Mouse (Mus musculus) intestine, embryonic 14.5 days (tissue): ENCODE data around the gene Col15a1. TPM values are rescaled to one million over a fixed set of nuclear protein-coding genes. Genes with fewer than 3 reads are reported as not detected.
A peak's percentile ranks its signal among the peaks of the same experiment; 100 is the strongest.

Experiments used
- ATAC-seq: fragments of 200-750 bp; cut with Nextera tagmentation; replicated peaks from 2 replicates; pipeline ENCODE4 v1.8.0; 2017; ENCODE audit warnings: low read depth, moderate number of reproducible peaks, moderate TSS enrichment, moderate library complexity; ENCODE audit not compliant: low FRiP score, low TSS enrichment
- DNase-seq: peaks from one replicate; pipeline ENCODE4 v3.0.0-alpha.2; 2018; ENCODE audit warnings: low spot score
- H3K27ac ChIP-seq: fragments of 300-500 bp; sonication (generic); 2 replicates; pipeline ENCODE4 v1.5.1; 2014; ENCODE audit warnings: low read depth, mild to moderate bottlenecking, control low read depth
- H3K27me3 ChIP-seq: fragments of 300-500 bp; sonication (generic); replicated peaks from 2 replicates; pipeline ENCODE4 v1.6.1; 2014; ENCODE audit warnings: low read length, control low read depth; ENCODE audit not compliant: control insufficient read depth, insufficient read depth
- H3K36me3 ChIP-seq: fragments of 300-500 bp; sonication (generic); 2 replicates; pipeline ENCODE4 v1.6.1; 2014; ENCODE audit warnings: low read length, control low read depth; ENCODE audit not compliant: control insufficient read depth, insufficient read depth
- H3K4me1 ChIP-seq: fragments of 300-500 bp; sonication (generic); replicated peaks from 2 replicates; pipeline ENCODE4 v1.6.1; 2014; ENCODE audit warnings: low read length, control low read depth, mixed read lengths; ENCODE audit not compliant: control insufficient read depth, insufficient read depth
- H3K4me2 ChIP-seq: fragments of 300-500 bp; sonication (generic); 2 replicates; pipeline ENCODE4 v1.6.1; 2014; ENCODE audit warnings: low read length
- H3K4me3 ChIP-seq: fragments of 300-500 bp; sonication (generic); 2 replicates; pipeline ENCODE4 v1.5.1; 2014; ENCODE audit warnings: low read depth, low read length, control low read depth, mixed read lengths
- H3K9ac ChIP-seq: fragments of 300-500 bp; sonication (generic); 2 replicates; pipeline ENCODE4 v1.6.1; 2014; ENCODE audit warnings: mild to moderate bottlenecking, low read length
- H3K9me3 ChIP-seq: fragments of 300-500 bp; sonication (generic); 2 replicates; pipeline ENCODE4 v1.6.1; 2016; ENCODE audit warnings: low read length, control low read depth; ENCODE audit not compliant: control insufficient read depth
- WGBS: fragments of 180-500 bp; shearing (Covaris S2); extraction: QIAGEN DNeasy Blood & Tissue Kit; methylation state at CpG from one replicate; pipeline ENCODE4 v1.1.7; 2014; 5-methylcytosine and 5-hydroxymethylcytosine counted together
- polyA plus RNA-seq: library from polyadenylated mRNA; unstranded; fragments of >200 nt; fragmentation: Nextera tagmentation; extraction: Ambion mirVana; gene quantifications from 2 replicates; pipeline ENCODE4 v1.2.1, GENCODE M21; 2014

The Col15a1 gene
- polyA plus RNA-seq, 1 experiment from 2014 or later: 15.5 TPM

DNA sequence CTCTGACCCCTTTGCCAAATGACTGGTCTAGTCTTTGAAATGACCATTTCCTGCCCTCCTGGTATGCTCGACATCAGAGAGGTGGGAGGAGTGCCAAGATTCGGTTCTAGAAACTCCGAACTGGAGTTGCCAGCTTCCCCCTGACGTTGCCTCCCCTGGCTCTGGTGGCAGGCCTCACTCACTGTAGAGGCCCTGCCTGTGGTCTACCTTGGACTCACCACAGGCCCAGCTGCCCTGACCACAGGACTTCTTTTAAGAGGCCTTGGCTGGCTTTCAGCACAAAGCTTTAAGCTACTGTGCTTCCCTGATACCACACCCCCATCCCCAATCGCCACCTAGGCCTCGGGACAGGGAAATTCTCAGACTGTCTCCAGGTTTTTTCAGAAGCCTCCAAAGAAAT is 21.4 kb upstream of the Col15a1 start:
- no peak for DNase-seq
- 77% methylated on average over 6 of the region's 6 CpGs for WGBS

GRCm38 (mm10) chr4:47196173-47196572 is 11.8 kb upstream of the Col15a1 start:
- no peak overlapping the region for H3K4me3 ChIP-seq
- 86% methylated on average over 3 of the region's 3 CpGs for WGBS

More for the DNA sequence above, 21.4 kb upstream of the Col15a1 start:
- H3K9me3 ChIP-seq: no peaks in the 10 kb centered on the region
- H3K36me3 ChIP-seq: no peaks in the 10 kb centered on the region
- no peaks in the 10 kb centered on the region for H3K27me3 ChIP-seq
- H3K4me3 ChIP-seq: no peak overlapping the region
- ATAC-seq: no peak
- no peak overlapping the region for H3K9ac ChIP-seq
- no peak overlapping the region for H3K27ac ChIP-seq
- no peak overlapping the region for H3K4me2 ChIP-seq
- no peaks in the 10 kb centered on the region for H3K4me1 ChIP-seq

DNA sequence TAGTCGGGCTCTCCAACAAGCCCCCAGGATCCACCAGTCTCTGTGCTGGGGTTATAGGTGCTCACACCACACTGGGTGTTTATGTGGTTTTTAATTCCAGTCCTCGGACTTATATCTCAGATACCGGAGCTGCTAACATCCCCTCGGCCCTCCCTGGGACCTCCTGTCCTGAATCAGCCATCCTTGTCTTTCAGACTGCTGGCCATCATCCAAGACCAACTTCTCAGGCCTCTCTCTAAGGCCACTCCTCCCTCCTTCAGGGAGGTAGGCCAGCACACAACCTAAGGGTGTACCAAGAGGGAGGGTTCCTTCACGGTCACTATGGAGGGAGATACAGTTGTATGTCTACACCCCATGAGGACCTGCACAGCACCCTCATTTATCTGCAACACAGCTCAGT is 4.3 kb upstream of the Col15a1 start:
- Histone ChIP-seq H3K4me2 (no peak overlapping the region), H3K36me3 (no peaks in the 10 kb centered on the region), H3K27me3 (peaks cover 31% of the 10 kb centered on the region), H3K4me1 (0 out of 2 replicates have a peak, but pooled peaks cover 3% of the 10 kb centered on the region), H3K9ac (no peak overlapping the region), H3K9me3 (no peaks in the 10 kb centered on the region), H3K27ac (no peak overlapping the region), H3K4me3 (no peak overlapping the region)
- 66% methylated on average over 5 of the region's 5 CpGs for WGBS
- ATAC-seq (no peak), DNase-seq (no peak)

More at GRCm38 (mm10) chr4:47196173-47196572, 11.8 kb upstream of the Col15a1 start:
- no peak for ATAC-seq
- no peaks in the 10 kb centered on the region for H3K27me3 ChIP-seq
- no peaks in the 10 kb centered on the region for H3K36me3 ChIP-seq
- no peaks in the 10 kb centered on the region for H3K9me3 ChIP-seq
- no peak overlapping the region for H3K27ac ChIP-seq
- H3K9ac ChIP-seq: no peak overlapping the region
- no peak overlapping the region for H3K4me2 ChIP-seq
- no peaks in the 10 kb centered on the region for H3K4me1 ChIP-seq
- no peak for DNase-seq

DNA sequence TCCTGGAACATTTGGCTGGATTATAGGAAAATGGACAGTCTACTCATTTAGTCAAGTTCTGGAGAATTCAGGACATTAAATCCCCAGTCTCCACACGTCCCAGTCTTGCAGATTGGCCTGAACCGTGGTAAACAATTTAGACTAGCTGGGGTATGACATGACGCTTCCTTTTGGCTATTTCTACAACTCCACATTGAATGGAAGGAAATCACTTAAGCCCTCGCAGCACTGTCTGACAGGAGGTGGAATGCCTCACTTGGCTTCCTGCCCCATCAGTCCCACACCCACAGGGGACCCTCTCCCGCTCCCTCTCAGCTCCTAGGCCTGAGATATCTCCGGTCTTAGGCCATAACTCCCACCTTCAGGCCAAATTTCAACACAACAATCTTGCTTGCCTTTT is 2.1 kb upstream of the Col15a1 start:
- Histone ChIP-seq H3K4me1 (0 out of 2 replicates have a peak, but pooled peaks cover 3% of the 10 kb centered on the region), H3K36me3 (no peaks in the 10 kb centered on the region), H3K9me3 (no peaks in the 10 kb centered on the region), H3K27me3 (peaks cover 47% of the 10 kb centered on the region), H3K9ac (no peak overlapping the region), H3K27ac (no peak overlapping the region), H3K4me3 (no peak overlapping the region), H3K4me2 (no peak overlapping the region)
- DNase-seq (no peak), ATAC-seq (no peak)
- 48% methylated on average over 6 of the region's 6 CpGs for WGBS

- DNase-seq: peak; percentile 70
Measured at GRCm38 (mm10) chr4:47208421-47208991, 545 bp downstream of the Col15a1 start.

DNA sequence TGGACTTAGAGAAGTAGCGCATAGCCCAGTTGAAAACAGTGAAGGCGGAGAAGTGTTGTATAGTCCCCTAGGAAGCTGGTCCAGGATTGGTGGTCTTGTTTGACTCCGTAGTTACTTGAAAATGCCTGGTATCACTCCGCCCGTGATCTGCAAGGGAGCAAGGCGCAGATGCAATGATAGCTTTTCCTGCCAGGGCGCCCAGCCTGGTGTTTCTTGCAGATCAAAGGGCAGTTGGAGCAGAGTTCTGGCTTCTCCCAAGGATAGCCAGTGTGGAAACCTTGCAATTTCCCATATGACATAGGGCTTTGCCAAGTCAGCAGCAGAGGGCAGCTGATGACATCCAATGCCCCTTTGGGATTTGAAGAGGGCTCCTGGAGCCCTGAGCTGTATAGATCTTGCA is 1.5 kb downstream of the Col15a1 start:
- 65% methylated on average over 7 of the region's 7 CpGs for WGBS

More at GRCm38 (mm10) chr4:47208421-47208991, 545 bp downstream of the Col15a1 start:
- peak overlapping the region; percentile 77 for H3K4me2 ChIP-seq
- no peak overlapping the region for H3K27ac ChIP-seq
- H3K4me1 ChIP-seq: 0 out of 2 replicates have a peak, but pooled peaks cover 3% of the 10 kb centered on the region
- peaks cover 47% of the 10 kb centered on the region for H3K27me3 ChIP-seq
- ATAC-seq: no peak
- no peaks in the 10 kb centered on the region for H3K9me3 ChIP-seq
- H3K4me3 ChIP-seq: peak overlapping the region; percentile 48
- 2% methylated on average over 39 of the region's 40 CpGs for WGBS
- H3K36me3 ChIP-seq: no peaks in the 10 kb centered on the region
- peak overlapping the region; percentile 32; the same call in 1 of the 2 replicates for H3K9ac ChIP-seq

GRCm38 (mm10) chr4:47218828-47219227 is 10.9 kb downstream of the Col15a1 start:
- H3K4me3 ChIP-seq: no peak overlapping the region
- H3K27ac ChIP-seq: no peak overlapping the region
- no peaks in the 10 kb centered on the region for H3K9me3 ChIP-seq
- H3K36me3 ChIP-seq: no peaks in the 10 kb centered on the region
- H3K4me1 ChIP-seq: no peaks in the 10 kb centered on the region
- H3K27me3 ChIP-seq: no peaks in the 10 kb centered on the region
- ATAC-seq (no peak), DNase-seq (no peak)
- no peak overlapping the region for H3K4me2 ChIP-seq
- no peak overlapping the region for H3K9ac ChIP-seq
- 96% methylated on average over 1 of the region's 1 CpGs for whole genome bisulfite sequencing

More for the DNA sequence above, 1.5 kb downstream of the Col15a1 start:
- 0 out of 2 replicates have a peak overlapping the region, but pooled peaks have one; percentile 77 for H3K4me2 ChIP-seq
- DNase-seq (no peak), ATAC-seq (no peak)
- no peaks in the 10 kb centered on the region for H3K4me1 ChIP-seq
- peaks cover 47% of the 10 kb centered on the region for H3K27me3 ChIP-seq
- no peaks in the 10 kb centered on the region for H3K36me3 ChIP-seq
- H3K27ac ChIP-seq: no peak overlapping the region
- no peak overlapping the region for H3K9ac ChIP-seq
- no peak overlapping the region for H3K4me3 ChIP-seq
- no peaks in the 10 kb centered on the region for H3K9me3 ChIP-seq

DNA sequence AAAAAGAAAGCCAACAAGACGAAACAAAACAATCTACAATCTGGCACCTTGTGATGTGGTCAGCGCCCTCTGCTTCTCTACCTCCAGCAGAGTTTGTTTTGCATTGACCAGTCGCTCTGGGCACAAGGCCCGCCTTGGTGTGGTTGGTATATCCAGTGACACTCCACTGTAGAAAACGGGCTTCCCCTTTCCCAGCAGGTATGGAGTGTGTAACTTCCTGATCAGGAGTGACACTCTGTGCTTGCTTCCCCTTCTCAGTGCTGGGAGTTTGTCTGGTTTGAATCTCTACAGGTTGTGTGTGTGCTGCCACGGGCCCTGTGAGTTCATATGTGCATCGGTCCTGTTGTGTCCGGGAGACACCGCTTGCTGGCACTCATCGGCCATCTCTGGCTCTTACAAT is 11.4 kb downstream of the Col15a1 start:
- Histone ChIP-seq H3K4me3 (no peak overlapping the region), H3K4me2 (no peak overlapping the region), H3K9me3 (no peaks in the 10 kb centered on the region), H3K36me3 (no peaks in the 10 kb centered on the region), H3K4me1 (no peaks in the 10 kb centered on the region), H3K27ac (no peak overlapping the region), H3K27me3 (no peaks in the 10 kb centered on the region), H3K9ac (no peak overlapping the region)
- DNase-seq: no peak
- 87% methylated on average over 10 of the region's 10 CpGs for WGBS
- ATAC-seq: no peak

GRCm38 (mm10) chr4:47220544-47220943 is 12.6 kb downstream of the Col15a1 start:
- DNase-seq: no peak
- Histone ChIP-seq H3K27me3 (no peaks in the 10 kb centered on the region), H3K4me2 (no peak overlapping the region), H3K36me3 (no peaks in the 10 kb centered on the region), H3K9ac (no peak overlapping the region), H3K27ac (no peak overlapping the region), H3K4me1 (no peaks in the 10 kb centered on the region), H3K4me3 (no peak overlapping the region), H3K9me3 (no peaks in the 10 kb centered on the region)
- 76% methylated on average over 3 of the region's 3 CpGs for WGBS
- no peak for ATAC-seq
